Mouse (Mus musculus) MEL-GATA-1-ER (cell line): ENCODE measurements around the gene Tom1l2.

Source experiments
- DNase-seq: peaks from one replicate; pipeline ENCODE4 v3.0.0-alpha.2; 2012; ENCODE audit warnings: low read depth; ENCODE audit errors: extremely low read depth

The Tom1l2 gene

GRCm38 (mm10) chr11:60306834-60307233 is 45.9 kb downstream of the Tom1l2 start:
- peak; percentile 19 for DNase-seq

GRCm38 (mm10) chr11:60305611-60306010 is 47.1 kb downstream of the Tom1l2 start:
- DNase-seq: no peak

- DNase-seq: no peak
These were observed 49.2 kb downstream of the Tom1l2 start for GRCm38 (mm10) chr11:60303497-60303896.

GRCm38 (mm10) chr11:60302354-60303083 is 50.2 kb downstream of the Tom1l2 start:
- DNase-seq: no peak

GRCm38 (mm10) chr11:60301588-60302208 is 51.0 kb downstream of the Tom1l2 start:
- no peak for DNase-seq

- DNase-seq: no peak
These were observed 52.4 kb downstream of the Tom1l2 start for GRCm38 (mm10) chr11:60300318-60300717.

- DNase-seq: no peak
These were observed 54.9 kb downstream of the Tom1l2 start for GRCm38 (mm10) chr11:60297772-60298171.

- no peak for DNase-seq
These were observed 57.9 kb downstream of the Tom1l2 start for GRCm38 (mm10) chr11:60294630-60295313.

- DNase-seq: no peak
These were observed 58.7 kb downstream of the Tom1l2 start for GRCm38 (mm10) chr11:60293683-60294629.

GRCm38 (mm10) chr11:60292718-60293117 is 60.0 kb downstream of the Tom1l2 start:
- no peak for DNase-seq

- no peak for DNase-seq
These were observed 63.7 kb downstream of the Tom1l2 start for GRCm38 (mm10) chr11:60288980-60289379.

GRCm38 (mm10) chr11:60286311-60286710 is 66.4 kb downstream of the Tom1l2 start:
- DNase-seq: no peak

GRCm38 (mm10) chr11:60280429-60281414 is 72.0 kb downstream of the Tom1l2 start:
- no peak for DNase-seq

- DNase-seq: no peak
These were observed 73.2 kb downstream of the Tom1l2 start for GRCm38 (mm10) chr11:60279483-60279882.

- no peak for DNase-seq
These were observed 74.9 kb downstream of the Tom1l2 start for GRCm38 (mm10) chr11:60277771-60278170.

- no peak for DNase-seq
These were observed 75.5 kb downstream of the Tom1l2 start for GRCm38 (mm10) chr11:60277164-60277740.

- no peak for DNase-seq
These were observed 76.2 kb downstream of the Tom1l2 start for GRCm38 (mm10) chr11:60276408-60277093.

- no peak for DNase-seq
These were observed 79.4 kb downstream of the Tom1l2 start for GRCm38 (mm10) chr11:60273273-60273805.

- DNase-seq: no peak
These were observed 84.1 kb downstream of the Tom1l2 start for GRCm38 (mm10) chr11:60268563-60268962.
